18 mouse cellular contexts compared by ENCODE assay signal in the genomic region with DNA sequence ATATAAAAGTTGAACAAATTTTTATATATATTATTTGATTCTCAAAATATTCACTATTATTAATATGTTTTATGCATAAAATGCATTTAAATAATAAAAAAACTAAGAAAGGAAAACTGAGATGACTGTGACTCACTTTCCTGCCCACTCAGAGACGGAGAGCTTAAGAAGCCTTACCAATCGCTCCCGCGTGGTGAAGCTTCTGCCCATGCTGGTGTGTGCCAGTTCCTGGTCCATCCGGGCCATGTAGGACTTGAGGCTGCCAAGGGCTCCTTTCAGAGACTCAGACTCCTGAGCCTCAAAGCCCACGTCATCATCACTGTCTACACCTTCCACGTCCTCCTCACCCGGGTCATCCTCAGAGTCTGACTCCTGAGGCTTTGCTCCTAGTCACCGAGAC. TPM values are rescaled to one million over a fixed set of nuclear protein-coding genes. Genes with fewer than 3 reads are reported as not detected.
A peak's percentile ranks its signal among the peaks of the same experiment; 100 is the strongest.
DNase-seq lines count a peak whose midpoint lies in the region; ATAC-seq lines count a peak whose summit lies in the region.
"Had no signal": no experiment of that assay in that cellular context is flagged by ENCODE, and none has a peak within 500 bp of the region (broad histone marks: within the 10 kb centered on the region; RNA-seq: fewer than 3 reads in every experiment).

No protein-coding gene starts in this region.

- intact Hi-C loops in left cerebral cortex, postnatal 10 days (cut with DNase I): loop anchor here (10.0 kb wide), 1 partner anchor 51 kb away; no protein-coding TSS in a partner anchor

- peak; percentile 20 to 21 for DNase-seq in left cerebral cortex, adult 18-20 months (ENCODE audit: low spot score in 2 of 2)
- DNase-seq in left cerebral cortex, postnatal 10 days (ENCODE audit: extremely low spot score in 1 of 2, low spot score in 2 of 2): no peak
- peak; percentile 33 for DNase-seq in right cerebral cortex, adult 2 months (ENCODE audit: low spot score in 2 of 2)
- DNase-seq in right cerebral cortex, postnatal 36 days (ENCODE audit: low spot score in 2 of 2): no peak
- DNase-seq: adrenal gland, adult 2 months; adrenal gland, postnatal 10 days; adrenal gland, postnatal 25 days; cerebellum, adult 11-12 months; cerebellum, adult 2 months; cerebellum, adult 9-10 months; cerebellum, postnatal 10 days; cerebellum, postnatal 25 days; forebrain, postnatal 0 days had no signal

- ATAC-seq in megakaryocyte, adult 5-6 weeks (ENCODE audit: poor library complexity, severe bottlenecking): no peak
- ATAC-seq: forebrain, embryonic 13.5 days; forebrain, embryonic 15.5 days; forebrain, postnatal 0 days had no signal

RNA-seq across cellular contexts. Expression of a gene that starts 23.7 kb away (rescaled TPM):
- total RNA-seq in left cerebral cortex, adult 18-20 months (2021): 10 to 100 TPM; 32.4 to 39.2 TPM
- 10 to 100 TPM; 29.6 to 33.0 TPM for total RNA-seq in left cerebral cortex, postnatal 10 days (2021)
- 22.5 and 24.4 TPM in 2 replicates for total RNA-seq in megakaryocyte, adult 5-6 weeks (2015)
- total RNA-seq in megakaryocyte, adult 5-6 weeks (2017): 35.9 and 39.0 TPM in 2 replicates

RNA-seq across cellular contexts. Expression of a gene that starts 23.8 kb away (rescaled TPM):
- total RNA-seq in left cerebral cortex, adult 18-20 months (2021): 10 to 100 TPM; 41.9 to 51.4 TPM
- total RNA-seq in left cerebral cortex, postnatal 10 days (2021): 10 to 100 TPM; 41.8 to 48.7 TPM
- 22.1 and 23.9 TPM in 2 replicates for total RNA-seq in megakaryocyte, adult 5-6 weeks (2015)
- total RNA-seq in megakaryocyte, adult 5-6 weeks (2017): 22.4 and 25.9 TPM in 2 replicates

RNA-seq across cellular contexts. Expression of a gene that starts 29.7 kb away (rescaled TPM):
- total RNA-seq in left cerebral cortex, adult 18-20 months (2021): 10 to 100 TPM; 18.4 to 23.4 TPM
- 10 to 100 TPM; 19.6 to 21.1 TPM for total RNA-seq in left cerebral cortex, postnatal 10 days (2021)
- total RNA-seq in megakaryocyte, adult 5-6 weeks (2015): 9.5 and 14.1 TPM in 2 replicates
- total RNA-seq in megakaryocyte, adult 5-6 weeks (2017): 8.0 and 13.7 TPM in 2 replicates

RNA-seq across cellular contexts. Expression of a gene that starts 55.2 kb away (rescaled TPM):
- total RNA-seq in left cerebral cortex, adult 18-20 months (2021): not detected
- not detected for total RNA-seq in left cerebral cortex, postnatal 10 days (2021)
- not detected in 2 replicates for total RNA-seq in megakaryocyte, adult 5-6 weeks (2015)
- not detected in 2 replicates for total RNA-seq in megakaryocyte, adult 5-6 weeks (2017)
- total RNA-seq: adrenal gland, adult 2 months; adrenal gland, postnatal 10 days; adrenal gland, postnatal 25 days; ES-E14; forebrain, postnatal 0 days; MEL had no signal

Comparison
In these comparisons a context has a peak if more than half of its experiments do, and no peak if none do; other contexts are left out.
1. DNase-seq: peak in left cerebral cortex, adult 18-20 months (2 of 2) and right cerebral cortex, adult 2 months (2 of 2); none in left cerebral cortex, postnatal 10 days (0 of 2) and right cerebral cortex, postnatal 36 days (0 of 2).